In the genomic region with DNA sequence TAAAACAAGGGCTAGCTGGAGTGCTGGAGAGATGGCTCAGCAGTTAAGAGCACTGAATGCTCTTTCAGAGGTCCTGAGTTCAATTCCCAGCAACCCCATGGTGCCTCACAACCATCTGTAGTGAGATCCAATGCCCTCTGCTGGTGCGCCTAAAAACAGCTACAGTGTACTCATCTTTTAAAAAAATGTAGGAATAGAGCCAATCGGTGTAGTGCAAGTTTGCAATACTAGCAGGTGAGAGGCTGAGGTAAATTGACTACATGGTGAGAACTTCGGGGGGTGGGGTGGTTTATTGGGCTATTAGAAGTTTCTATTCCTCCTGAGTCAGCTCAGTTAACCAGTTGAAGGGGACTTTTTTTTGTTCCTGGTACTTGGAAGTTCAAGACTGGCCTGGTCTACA, we compare ENCODE assay signal across 1 mouse cellular context.
TF ChIP-seq lines count a peak whose summit lies in the region.

No protein-coding gene starts in this region.

TF ChIP-seq in MEL, 35 proteins besides CTCF, POLR2A, EP300 and RAD21:
- TF ChIP-seq ZMIZ1 (IDR thresholded peaks at IDR 0.05; ENCODE audit: low read depth, low read length) (no peak), TBP (IDR thresholded peaks at IDR 0.05; ENCODE audit: low read depth, low read length) (no peak), ZNF384 (IDR thresholded peaks at IDR 0.05; ENCODE audit: low read depth, low read length) (peak; percentile 49; the same call in 1 of the 2 replicates), SMC3 (IDR thresholded peaks at IDR 0.05; ENCODE audit: low read depth, low read length) (peak; percentile 35), MYB (IDR thresholded peaks at IDR 0.05; ENCODE audit: low read depth, low read length) (no peak)
